Mouse (Mus musculus) G1E (cell line): ENCODE data around the gene Rabif. TPM values are rescaled to one million over a fixed set of nuclear protein-coding genes. Genes with fewer than 3 reads are reported as not detected.
"Not testable (repeated sequence)": the region's sequence is repeated elsewhere in the genome, so short reads cannot be mapped to it uniquely, and the experiment has no call there.

Experiments
- ATAC-seq: 2 replicates; pipeline ENCODE4 v1.8.0; 2016; ENCODE audit warnings: mild to moderate bottlenecking; ENCODE audit not compliant: insufficient number of reproducible peaks, poor library complexity, low FRiP score, severe bottlenecking; ENCODE audit errors: extremely low read depth
- DNase-seq: peaks from one replicate; pipeline ENCODE4 v3.0.0; 2012; ENCODE audit warnings: low spot score
- H3K27me3 ChIP-seq: 2 replicates; pipeline ENCODE4 v1.6.1; 2012; ENCODE audit warnings: mild to moderate bottlenecking, low read length, inconsistent platforms; ENCODE audit not compliant: insufficient read depth
- H3K36me3 ChIP-seq: replicated peaks from 2 replicates; pipeline ENCODE3; 2012; ENCODE audit warnings: mild to moderate bottlenecking, inconsistent platforms
- H3K4me1 ChIP-seq: 2 replicates; pipeline ENCODE4 v1.6.1; 2012; ENCODE audit warnings: low read depth, low read length, inconsistent platforms, mixed read lengths; ENCODE audit not compliant: insufficient read depth
- H3K4me3 ChIP-seq: 2 replicates; pipeline ENCODE4 v1.5.1; 2012; ENCODE audit warnings: low read depth, mild to moderate bottlenecking, inconsistent platforms, low read length, moderate library complexity, mixed read lengths
- H3K9me3 ChIP-seq: replicated peaks from 2 replicates; pipeline ENCODE4 v1.6.1; 2012; ENCODE audit warnings: inconsistent platforms
- CTCF ChIP-seq: IDR thresholded peaks from 2 replicates; pipeline ENCODE4 v1.5.1; 2012; ENCODE audit warnings: low read depth, low read length, inconsistent platforms, mixed read lengths
- GATA1 ChIP-seq: IDR thresholded peaks from 2 replicates; pipeline ENCODE4 v1.6.1; 2012; ENCODE audit warnings: borderline replicate concordance, low read length, inconsistent platforms, mixed read lengths
- GATA2 ChIP-seq: IDR thresholded peaks from 2 replicates; pipeline ENCODE4 v1.6.1; 2012; ENCODE audit warnings: low read depth, low read length, inconsistent platforms, borderline replicate concordance
- POLR2AphosphoS5 ChIP-seq: IDR thresholded peaks from 2 replicates; pipeline ENCODE4 v1.6.1; 2012; ENCODE audit warnings: low read depth, low read length, inconsistent platforms; ENCODE audit not compliant: insufficient replicate concordance
- TAL1 ChIP-seq: conservative IDR thresholded peaks from 2 replicates; pipeline ENCODE4 v1.6.1; 2012; ENCODE audit warnings: low read depth, low read length, inconsistent platforms, mixed read lengths
- polyA plus RNA-seq: library from polyadenylated mRNA; stranded (reverse); fragments of >175 nt; gene quantifications from 2 replicates; pipeline ENCODE4 v1.2.3, GENCODE M21; 2012
- total RNA-seq, 2 experiments: library from RNA; stranded (forward) in 1 of 2; stranded (reverse) in 1 of 2; fragments of 200-1000 nt in 1 of 2; fragments of >200 nt in 1 of 2; fragmentation: Nextera tagmentation in 1 of 2; gene quantifications; 2 replicates each; pipeline ENCODE4 v1.2.3; 2014 to 2017

Gene Rabif
- total and polyA plus RNA-seq, 3 experiments, result 9.2 to 32.2 (median 24.7) TPM

DNA sequence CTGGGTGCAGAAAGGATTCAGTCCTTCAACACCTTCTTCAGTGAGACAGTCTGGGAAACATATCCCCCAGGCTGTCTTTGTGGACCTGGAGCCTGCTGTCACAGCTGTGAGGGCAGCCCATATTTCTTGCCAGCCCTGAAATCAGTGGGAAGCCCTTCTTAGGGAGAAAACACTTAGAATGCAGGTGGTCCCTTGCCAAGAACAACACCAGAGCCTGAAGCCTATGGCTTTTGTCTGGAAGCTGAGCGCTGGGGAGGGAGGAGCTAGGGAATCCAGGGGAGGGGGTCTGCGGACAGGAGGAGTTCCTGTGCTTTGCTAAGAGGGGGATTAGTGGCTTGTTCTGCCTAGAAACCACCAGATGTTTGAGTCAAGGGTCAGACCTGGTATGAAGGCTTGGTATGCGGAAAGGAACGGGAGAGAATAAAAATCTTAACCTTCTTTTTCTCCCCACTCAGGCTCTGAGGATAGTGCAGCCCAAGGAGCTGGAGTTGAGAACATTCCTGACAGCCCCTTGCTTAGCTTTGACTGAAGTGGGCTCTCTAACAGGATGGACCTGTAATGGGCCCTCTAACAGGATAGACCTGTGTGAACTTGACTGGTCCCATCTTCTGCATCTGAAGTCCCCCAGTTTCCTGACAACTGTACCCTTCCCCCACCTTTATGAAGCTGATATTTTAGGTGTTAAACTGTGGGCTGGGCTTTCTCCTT lies 22.2 kb downstream of the Rabif start:
- Histone ChIP-seq H3K36me3 (peaks cover 2% of the 10 kb centered on the region), H3K9me3 (no peaks in the 10 kb centered on the region), H3K4me1 (peaks cover 19% of the 10 kb centered on the region), H3K4me3 (no peak overlapping the region), H3K27me3 (peaks cover 15% of the 10 kb centered on the region)
- TF ChIP-seq CTCF (no peak), POLR2AphosphoS5 (no peak), TAL1 (no peak), GATA2 (no peak), GATA1 (no peak)
- DNase-seq, result no peak
- no peak for ATAC-seq

DNA sequence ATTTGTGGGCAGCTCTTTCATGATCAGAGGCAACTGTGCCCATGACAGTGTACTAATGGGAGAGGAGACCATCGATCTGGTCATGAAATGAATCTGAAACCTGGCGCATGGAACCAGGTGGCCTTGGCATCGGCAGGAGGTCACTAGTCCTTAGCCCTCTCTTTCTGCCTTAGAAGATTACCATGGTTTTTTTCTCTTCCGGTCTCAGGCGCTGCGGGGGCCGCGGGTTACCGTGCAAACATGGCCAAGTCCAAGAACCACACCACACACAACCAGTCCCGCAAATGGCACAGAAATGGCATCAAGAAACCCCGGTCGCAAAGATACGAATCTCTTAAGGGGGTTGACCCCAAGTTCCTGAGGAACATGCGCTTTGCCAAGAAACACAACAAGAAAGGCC lies 23.4 kb downstream of the Rabif start:
- not testable (repeated sequence) for ATAC-seq, H3K36me3 ChIP-seq, DNase-seq, H3K9me3 ChIP-seq, H3K4me3 ChIP-seq
- H3K27me3 ChIP-seq, result peaks cover 15% of the 10 kb centered on the region
- H3K4me1 ChIP-seq, result peaks cover 23% of the 10 kb centered on the region

DNA sequence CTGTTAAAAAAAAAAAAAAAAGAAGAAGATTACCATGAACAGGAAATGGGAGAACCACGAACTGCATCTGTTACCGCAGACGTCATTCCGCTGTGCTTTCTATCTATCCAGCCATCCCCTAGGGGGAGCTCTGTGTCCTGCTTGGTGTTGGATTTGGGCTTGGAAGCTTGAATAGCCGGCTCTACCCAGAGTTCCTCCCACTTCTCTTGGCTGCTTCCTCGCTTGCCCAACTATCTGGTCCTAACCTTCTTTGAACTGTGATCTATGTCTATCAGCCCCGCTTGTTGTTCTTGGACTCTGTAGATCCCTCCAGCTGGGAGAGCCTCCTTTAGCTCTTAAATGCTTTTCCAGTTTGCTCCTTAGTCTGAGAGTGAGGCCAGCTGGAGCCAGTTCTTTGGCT lies 24.2 kb downstream of the Rabif start:
- TF ChIP-seq CTCF (peak; percentile 36; the same call in 1 of the 2 replicates), TAL1 (no peak)
- Histone ChIP-seq H3K4me1 (peaks cover 18% of the 10 kb centered on the region), H3K4me3 (no peak overlapping the region), H3K9me3 (no peaks in the 10 kb centered on the region), H3K36me3 (no peaks in the 10 kb centered on the region), H3K27me3 (peaks cover 9% of the 10 kb centered on the region)
- ATAC-seq, result peak; percentile 77
- peak; percentile 69 for DNase-seq

GRCm38 (mm10) chr1:134519201-134519600 lies 24.8 kb downstream of the Rabif start:
- not testable (repeated sequence) for H3K4me3 ChIP-seq, H3K27me3 ChIP-seq, H3K36me3 ChIP-seq, ATAC-seq, DNase-seq, H3K9me3 ChIP-seq
- H3K4me1 ChIP-seq, result peaks cover 17% of the 10 kb centered on the region

- Histone ChIP-seq H3K36me3 (no peaks in the 10 kb centered on the region), H3K9me3 (no peaks in the 10 kb centered on the region), H3K4me1 (peaks cover 18% of the 10 kb centered on the region), H3K4me3 (no peak overlapping the region), H3K27me3 (peaks cover 9% of the 10 kb centered on the region)
- DNase-seq (no peak), ATAC-seq (no peak)
- TF ChIP-seq TAL1 (no peak), GATA2 (no peak), GATA1 (no peak), CTCF (no peak), POLR2AphosphoS5 (no peak)
Measured at GRCm38 (mm10) chr1:134520001-134520721, 25.7 kb downstream of the Rabif start.

- Histone ChIP-seq H3K36me3 (no peaks in the 10 kb centered on the region), H3K9me3 (no peaks in the 10 kb centered on the region), H3K4me1 (peaks cover 18% of the 10 kb centered on the region), H3K4me3 (no peak overlapping the region), H3K27me3 (peaks cover 5% of the 10 kb centered on the region)
- no peak for ATAC-seq
- no peak for DNase-seq
- TF ChIP-seq GATA2 (no peak), POLR2AphosphoS5 (no peak), GATA1 (no peak), CTCF (no peak), TAL1 (no peak)
Measured at GRCm38 (mm10) chr1:134521163-134521562, 26.7 kb downstream of the Rabif start.

- DNase-seq, result no peak
- peaks cover 27% of the 10 kb centered on the region for H3K4me1 ChIP-seq
- no peaks in the 10 kb centered on the region for H3K36me3 ChIP-seq
- ATAC-seq, result no peak
- H3K27me3 ChIP-seq, result no peaks in the 10 kb centered on the region
- H3K4me3 ChIP-seq, result no peak overlapping the region
- TF ChIP-seq TAL1 (no peak), POLR2AphosphoS5 (no peak), GATA2 (no peak), GATA1 (no peak), CTCF (no peak)
- no peaks in the 10 kb centered on the region for H3K9me3 ChIP-seq
Measured at GRCm38 (mm10) chr1:134522325-134522724, 27.9 kb downstream of the Rabif start.
